Mouse (Mus musculus) cerebellum, adult 11-12 months (tissue): Measurements from ENCODE around the gene Rasgef1c.

ENCODE experiments used
- DNase-seq: peaks from one replicate; pipeline ENCODE4 v3.0.0; 2022

Rasgef1c gene

GRCm38 (mm10) chr11:49978935-49979334 lies 77.3 kb downstream of the Rasgef1c start:
- no peak for DNase-seq

DNA sequence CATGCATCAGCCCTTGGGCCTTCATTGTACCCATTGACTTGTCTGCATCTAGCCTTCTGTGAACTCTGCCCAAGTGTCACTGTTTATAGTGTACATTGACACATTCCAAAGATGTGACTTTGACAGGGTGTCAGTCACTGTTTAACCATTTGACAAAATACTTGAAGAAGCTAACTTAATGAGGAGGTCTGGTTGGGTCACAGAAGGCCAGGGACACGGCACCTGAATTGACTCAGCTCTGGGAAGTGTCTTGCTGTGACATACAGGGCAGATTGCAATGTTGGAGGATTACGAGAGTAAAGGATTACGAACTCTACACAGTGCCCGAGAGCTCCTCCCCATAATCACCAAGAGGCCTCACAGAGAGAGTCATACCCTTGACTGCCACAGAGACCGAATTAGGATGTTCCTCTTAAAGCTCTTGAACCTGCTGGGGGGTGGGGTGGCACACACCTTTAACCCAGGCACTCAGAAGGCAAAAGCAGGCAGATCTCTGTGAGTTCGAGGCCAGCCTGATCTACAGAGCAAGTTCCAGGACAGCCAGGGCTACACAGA lies 79.1 kb downstream of the Rasgef1c start:
- DNase-seq = no peak

DNA sequence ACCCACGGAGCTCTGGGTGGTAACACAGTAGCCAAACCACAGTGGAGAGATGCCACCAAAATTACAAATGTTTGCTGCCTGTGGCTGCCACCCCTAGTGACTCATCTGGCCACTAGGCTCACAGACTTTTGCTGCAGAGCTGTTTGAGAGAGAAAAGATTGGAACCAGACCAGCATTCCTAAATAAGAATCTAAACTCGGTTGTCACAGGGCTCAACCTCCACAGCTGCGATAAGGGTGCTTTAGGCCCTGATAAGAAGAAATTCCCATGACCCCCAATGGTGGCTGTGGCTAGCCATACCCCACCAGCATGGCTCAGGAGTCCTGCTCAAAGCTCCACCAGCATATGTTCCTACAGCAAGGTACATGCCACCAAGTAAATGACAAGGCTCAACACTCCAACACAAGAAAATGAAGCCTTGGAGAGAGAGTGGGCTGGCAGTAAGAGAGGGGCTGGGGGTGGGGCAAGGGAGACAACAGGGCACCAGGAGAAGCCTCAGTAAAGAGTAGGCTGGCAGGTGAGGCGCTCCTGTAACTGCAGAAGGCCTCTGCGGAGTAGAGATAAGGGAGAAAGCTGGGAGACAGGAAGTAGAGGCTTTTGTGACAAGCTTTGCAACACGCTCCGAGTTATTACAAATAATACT lies 79.8 kb downstream of the Rasgef1c start:
- DNase-seq = no peak

GRCm38 (mm10) chr11:49982094-49982493 lies 80.5 kb downstream of the Rasgef1c start:
- no peak for DNase-seq

GRCm38 (mm10) chr11:49982881-49983280 lies 81.2 kb downstream of the Rasgef1c start:
- DNase-seq = no peak

DNA sequence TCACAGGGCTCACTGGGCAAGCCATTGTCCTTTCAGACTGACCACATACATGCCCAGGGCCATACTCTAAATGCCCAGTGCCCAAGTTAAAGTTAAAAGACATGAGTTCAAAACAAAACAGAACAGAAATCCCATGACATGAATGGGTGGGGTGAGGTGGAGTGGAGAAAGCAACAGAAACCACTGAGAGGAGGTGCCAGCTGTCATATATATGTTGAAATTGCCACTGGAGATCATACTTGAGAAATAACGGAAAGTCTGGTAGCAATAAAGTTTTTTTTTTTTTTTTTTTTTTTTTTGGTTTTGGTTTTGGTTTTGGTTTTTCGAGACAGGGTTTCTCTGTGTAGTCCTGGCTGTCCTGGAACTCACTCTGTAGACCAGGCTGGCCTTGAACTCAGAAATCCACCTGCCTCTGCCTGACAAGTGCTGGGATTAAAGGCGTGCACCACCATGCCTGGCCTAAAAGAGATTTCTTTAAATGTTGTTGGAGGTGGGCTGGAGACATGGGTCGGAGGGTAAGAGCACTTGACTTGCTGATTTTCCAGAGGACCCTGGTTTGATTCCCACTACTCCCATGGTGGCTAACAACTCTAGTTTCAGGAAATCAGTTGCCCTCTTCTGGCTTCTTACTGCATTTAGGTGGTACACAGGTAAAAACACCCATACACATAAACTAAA lies 82.4 kb downstream of the Rasgef1c start:
- DNase-seq = no peak

DNA sequence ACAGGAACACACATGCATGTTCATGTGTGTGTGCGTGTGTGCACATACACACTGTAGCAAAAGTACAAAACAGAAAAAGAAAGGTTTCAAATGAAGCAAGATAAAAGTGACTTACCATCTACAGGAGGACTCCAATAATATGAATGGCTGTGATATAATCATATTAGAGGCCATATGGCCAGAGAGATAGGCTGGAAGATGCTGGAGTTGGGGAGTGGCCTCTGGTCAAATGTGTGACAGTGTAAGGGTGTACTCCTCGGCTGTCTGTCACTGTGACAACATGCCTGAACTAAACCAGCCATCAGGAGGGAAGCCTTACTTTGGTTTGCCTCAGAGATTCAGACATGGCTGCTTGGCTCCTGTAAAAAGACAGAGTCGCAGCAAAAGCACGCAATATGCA lies 83.4 kb downstream of the Rasgef1c start:
- no peak for DNase-seq

DNA sequence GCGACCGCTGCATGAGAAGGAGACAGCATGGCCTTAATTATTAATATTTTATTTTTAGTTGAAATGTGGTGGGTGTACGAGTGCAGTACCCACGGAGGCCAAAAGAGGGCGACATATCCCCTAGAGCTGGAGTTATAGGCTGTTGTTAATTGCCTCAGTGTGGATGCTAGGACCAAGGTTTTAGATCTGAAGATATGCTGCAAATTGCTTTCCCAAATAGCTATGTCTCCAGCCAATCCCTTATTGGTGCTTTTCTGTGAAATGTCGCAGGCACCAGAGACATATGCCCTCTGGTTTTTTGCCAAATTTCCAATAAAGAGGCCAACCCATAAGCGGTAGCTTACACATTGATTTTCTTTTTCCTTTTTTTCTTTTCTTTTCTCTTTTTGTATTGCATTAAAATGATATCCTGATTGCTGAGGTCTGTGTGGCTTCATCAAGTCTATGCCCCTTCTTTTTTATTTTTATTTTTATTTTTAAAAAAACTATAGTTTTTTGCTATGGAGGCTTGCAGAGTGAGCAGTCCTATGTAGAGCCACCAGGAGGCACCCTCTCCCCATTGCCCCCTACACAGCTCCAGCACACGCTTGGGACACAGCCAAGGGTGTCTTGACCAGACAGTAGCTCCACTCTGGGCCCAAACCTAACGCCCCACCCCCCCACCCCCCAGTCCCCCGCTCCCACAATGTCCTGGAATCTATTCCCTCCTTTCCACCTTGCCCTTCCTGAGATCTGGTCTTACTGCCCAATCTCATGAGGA lies 84.8 kb downstream of the Rasgef1c start:
- DNase-seq = peak; percentile 53

GRCm38 (mm10) chr11:49994536-49994935 lies 92.9 kb downstream of the Rasgef1c start:
- no peak for DNase-seq

DNA sequence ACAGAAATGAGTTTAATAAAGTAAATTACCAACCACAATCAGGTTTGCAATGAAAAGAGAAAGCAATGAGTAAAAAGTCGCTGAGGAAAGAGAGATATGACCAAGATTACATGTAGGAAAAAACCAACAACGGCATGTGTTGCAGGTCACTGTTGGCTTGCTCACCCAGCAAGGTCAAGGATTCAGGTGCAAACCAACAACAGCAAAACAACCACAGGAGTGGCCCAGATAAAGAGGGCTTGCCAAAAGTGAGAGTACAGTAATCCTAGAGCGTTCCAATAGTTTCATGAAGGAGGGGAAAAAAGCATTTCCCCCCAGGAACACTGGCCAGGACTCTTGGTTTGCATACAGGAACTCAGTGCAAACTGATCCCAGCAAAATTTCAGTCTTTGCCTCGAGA lies 94.8 kb downstream of the Rasgef1c start:
- no peak for DNase-seq

DNA sequence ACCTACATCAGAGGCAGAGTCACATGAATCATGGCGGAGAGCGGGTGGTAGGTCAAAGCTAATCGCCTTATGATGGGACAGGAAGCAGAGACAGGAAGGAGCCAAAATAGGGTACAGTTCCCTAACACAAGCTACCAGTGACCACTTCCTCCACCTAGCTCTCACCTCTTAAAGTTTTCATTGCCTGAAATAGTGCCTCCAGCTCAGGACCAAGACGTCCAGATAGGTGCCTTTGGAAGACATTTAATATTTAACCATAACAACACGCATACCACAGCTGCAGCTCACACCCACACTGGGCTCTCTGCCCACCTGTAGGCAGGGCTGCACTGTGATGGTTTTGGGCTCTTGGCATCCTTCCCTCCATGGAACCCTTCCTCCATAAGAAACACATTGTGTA lies 95.7 kb downstream of the Rasgef1c start:
- no peak for DNase-seq

GRCm38 (mm10) chr11:50002853-50003252 lies 101.2 kb downstream of the Rasgef1c start:
- no peak for DNase-seq

DNA sequence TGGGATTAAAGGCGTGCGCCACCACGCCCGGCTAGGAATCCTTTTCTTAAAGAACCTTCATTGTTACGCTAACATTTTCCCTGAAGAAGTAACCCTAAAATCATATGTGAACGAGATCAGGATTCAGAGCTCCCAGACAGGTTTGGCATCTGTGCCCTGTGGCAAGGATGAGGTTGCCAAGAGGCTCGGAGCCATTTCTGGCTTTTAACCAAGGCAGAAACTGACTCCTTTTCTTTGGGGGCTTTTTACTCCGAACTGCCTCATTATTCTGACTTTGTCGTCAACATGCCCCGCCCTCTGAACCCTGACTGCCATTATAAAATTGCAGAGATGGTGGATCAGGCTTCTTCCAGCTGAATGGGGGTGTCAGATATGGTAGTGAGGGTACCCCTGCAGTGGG lies 106.1 kb downstream of the Rasgef1c start:
- DNase-seq = no peak

DNA sequence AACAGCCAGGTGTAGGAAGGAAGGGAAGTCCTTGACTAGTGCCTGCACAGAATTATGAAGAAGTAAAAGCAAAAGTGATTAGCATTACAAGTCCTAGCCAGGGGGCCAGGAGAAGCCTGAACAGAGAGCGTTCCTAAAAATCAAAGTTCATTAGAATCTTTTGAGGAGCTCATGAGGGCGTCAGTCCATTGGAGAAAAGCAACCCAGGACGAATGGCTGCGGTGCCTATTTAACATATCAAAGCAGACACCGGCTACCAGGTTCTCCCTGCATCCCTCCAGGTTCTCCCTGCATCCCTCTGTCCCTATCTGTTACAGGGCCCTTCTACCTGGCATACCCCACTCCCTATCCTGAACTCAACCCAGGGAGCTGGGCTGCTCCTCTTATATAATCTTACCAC lies 106.6 kb downstream of the Rasgef1c start:
- DNase-seq = no peak

- DNase-seq = no peak
Observed at GRCm38 (mm10) chr11:50013016-50013415, 111.4 kb downstream of the Rasgef1c start.

DNA sequence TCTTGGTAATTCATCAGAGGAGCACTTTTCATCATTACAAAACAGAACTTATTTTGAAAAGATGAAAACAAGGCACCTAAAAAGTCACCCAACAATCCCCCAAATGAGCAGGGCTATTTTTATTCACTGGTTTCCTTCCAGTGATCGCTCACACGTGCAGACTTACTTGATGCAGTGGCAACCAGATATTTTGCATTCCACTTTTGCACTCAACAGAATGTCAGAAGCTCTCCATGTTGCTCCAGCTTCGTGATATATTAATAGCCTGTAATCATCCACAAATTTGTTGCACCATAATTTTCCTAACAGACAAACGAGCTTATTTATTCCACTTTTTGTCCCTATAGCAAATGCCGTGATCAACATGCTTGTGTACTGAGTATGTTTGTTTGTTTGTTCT lies 114.9 kb downstream of the Rasgef1c start:
- DNase-seq = no peak

- no peak for DNase-seq
Observed at GRCm38 (mm10) chr11:50017511-50017910, 115.9 kb downstream of the Rasgef1c start.

- no peak for DNase-seq
Observed at GRCm38 (mm10) chr11:50018848-50019247, 117.2 kb downstream of the Rasgef1c start.

DNA sequence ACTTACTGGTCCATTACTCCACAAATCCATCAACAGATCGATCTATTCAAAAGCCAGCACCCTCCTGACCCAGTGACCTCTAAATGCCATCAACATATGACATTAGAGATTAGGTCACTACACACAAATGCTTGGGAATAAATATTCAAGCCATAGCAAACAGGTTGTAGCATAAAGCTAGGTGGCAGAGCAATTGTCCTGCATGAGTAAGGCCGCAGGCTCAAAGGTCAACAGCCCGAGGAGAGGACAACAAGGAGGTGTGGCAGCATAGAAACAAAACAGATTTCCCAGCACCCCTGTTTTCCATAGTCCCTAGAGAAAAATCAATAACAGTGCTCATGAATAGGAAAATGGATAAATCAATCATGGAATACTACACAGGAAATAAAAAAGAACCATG lies 120.5 kb downstream of the Rasgef1c start:
- no peak for DNase-seq

DNA sequence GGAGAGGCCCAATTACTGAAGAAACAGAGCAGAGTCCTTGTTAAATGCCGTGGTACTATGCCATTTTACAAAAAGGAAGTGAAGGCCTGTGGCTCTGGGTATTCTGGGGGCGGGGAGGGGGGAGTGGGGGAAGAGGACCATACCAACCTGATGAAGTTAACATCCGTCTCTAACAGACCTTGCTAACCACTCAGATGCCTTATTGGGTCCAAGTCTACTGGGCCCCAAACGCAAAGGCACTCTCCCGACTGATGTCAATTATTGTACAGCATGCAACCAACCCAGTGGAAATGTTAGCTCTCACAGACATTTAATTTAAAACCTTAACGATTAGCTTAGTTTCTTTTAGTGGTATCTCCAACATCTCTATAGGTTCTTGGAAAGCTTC lies 122.8 kb downstream of the Rasgef1c start:
- DNase-seq = no peak

DNA sequence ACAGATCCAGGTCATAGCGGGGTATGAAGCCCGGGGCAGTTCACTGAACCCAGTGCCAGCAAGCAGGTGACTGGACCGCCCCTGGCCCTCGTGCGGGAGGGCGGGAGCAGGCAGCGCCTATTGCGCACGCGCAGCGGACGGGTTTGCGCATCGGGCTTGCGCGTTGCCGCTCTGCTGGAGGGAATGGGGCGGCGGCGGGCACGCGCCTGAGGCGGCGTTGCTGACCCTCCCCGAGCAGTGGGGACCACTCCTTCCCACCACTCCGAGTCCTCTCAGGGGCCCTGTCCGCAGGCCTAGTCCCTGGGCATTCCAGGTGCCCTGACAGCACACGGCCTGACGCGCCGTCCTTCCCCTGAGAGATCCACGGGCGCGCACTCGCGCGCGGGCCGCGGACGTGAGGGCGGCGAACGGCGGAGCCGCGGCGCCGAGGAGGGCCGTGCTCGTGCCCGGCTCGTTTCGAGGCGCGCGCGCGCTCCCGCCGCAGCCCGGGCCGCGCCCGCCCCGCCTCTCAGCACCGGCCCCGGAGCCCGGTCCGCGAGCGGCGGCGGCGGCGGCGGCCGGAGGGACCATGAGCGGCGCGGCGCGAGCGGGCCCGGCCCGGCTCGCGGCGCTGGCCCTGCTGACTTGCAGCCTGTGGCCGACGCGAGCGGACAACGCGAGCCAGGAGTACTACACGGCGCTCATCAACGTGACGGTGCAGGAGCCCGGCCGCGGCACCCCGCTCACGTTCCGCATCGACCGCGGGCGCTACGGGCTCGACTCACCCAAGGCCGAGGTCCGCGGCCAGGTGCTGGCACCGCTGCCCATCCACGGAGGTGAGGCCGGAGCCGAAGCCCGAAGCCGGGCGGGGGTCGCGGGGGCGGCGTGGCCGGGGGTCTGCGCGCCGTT lies 123.4 kb downstream of the Rasgef1c start, which contains the start of gene Rnf130:
Rnf130 (plus strand) TSS at position 514 of the 888 bp plus-strand sequence.
- peak; percentile 97 for DNase-seq

- DNase-seq = no peak
Observed at GRCm38 (mm10) chr11:50025721-50026520, 124.3 kb downstream of the Rasgef1c start.
